Mouse (Mus musculus) erythroblast, embryonic 14.5 days (primary cell): ENCODE results near the gene Klf12. TPM values are rescaled to one million over a fixed set of nuclear protein-coding genes. Genes with fewer than 3 reads are reported as not detected.

ENCODE experiments used
- H3K27me3 ChIP-seq: 2 replicates; pipeline ENCODE4 v1.6.1; 2012; ENCODE audit warnings: inconsistent platforms; ENCODE audit not compliant: control insufficient read depth
- H3K36me3 ChIP-seq: 2 replicates; pipeline ENCODE4 v1.6.1; 2012; ENCODE audit warnings: mild to moderate bottlenecking, inconsistent platforms; ENCODE audit not compliant: control insufficient read depth
- H3K4me1 ChIP-seq: 2 replicates; pipeline ENCODE4 v1.6.1; 2012; ENCODE audit warnings: inconsistent platforms; ENCODE audit not compliant: control insufficient read depth
- H3K4me3 ChIP-seq: replicated peaks from 2 replicates; pipeline ENCODE3; 2012; ENCODE audit warnings: moderate library complexity, mild to moderate bottlenecking, inconsistent platforms
- H3K9me3 ChIP-seq: 2 replicates; pipeline ENCODE4 v1.6.1; 2012; ENCODE audit warnings: low read length, inconsistent platforms, mixed read lengths; ENCODE audit not compliant: control insufficient read depth
- GATA1 ChIP-seq: IDR thresholded peaks from 2 replicates; pipeline ENCODE4 v1.6.1; 2012; ENCODE audit warnings: low read length, inconsistent platforms, mixed read lengths
- TAL1 ChIP-seq: IDR thresholded peaks from 3 replicates; pipeline ENCODE4 v1.6.1; 2012; ENCODE audit warnings: low read length, inconsistent platforms, mixed read lengths
- polyA plus RNA-seq: library from polyadenylated mRNA; stranded (reverse); fragments of >175 nt; gene quantifications from 2 replicates; pipeline ENCODE4 v1.2.3, GENCODE M21; 2012

The Klf12 gene
- polyA plus RNA-seq, 1 experiment = not detected

- H3K27me3 ChIP-seq = no peaks in the 10 kb centered on the region
- H3K9me3 ChIP-seq = no peaks in the 10 kb centered on the region
- H3K4me1 ChIP-seq = no peaks in the 10 kb centered on the region
- no peak for TF ChIP-seq TAL1
- no peak for TF ChIP-seq GATA1
- no peaks in the 10 kb centered on the region; the same call in 1 of the 2 replicates for H3K36me3 ChIP-seq
- no peak overlapping the region for H3K4me3 ChIP-seq
Measured at GRCm38 (mm10) chr14:99900902-99901301, 383.6 kb downstream of the Klf12 start.

DNA sequence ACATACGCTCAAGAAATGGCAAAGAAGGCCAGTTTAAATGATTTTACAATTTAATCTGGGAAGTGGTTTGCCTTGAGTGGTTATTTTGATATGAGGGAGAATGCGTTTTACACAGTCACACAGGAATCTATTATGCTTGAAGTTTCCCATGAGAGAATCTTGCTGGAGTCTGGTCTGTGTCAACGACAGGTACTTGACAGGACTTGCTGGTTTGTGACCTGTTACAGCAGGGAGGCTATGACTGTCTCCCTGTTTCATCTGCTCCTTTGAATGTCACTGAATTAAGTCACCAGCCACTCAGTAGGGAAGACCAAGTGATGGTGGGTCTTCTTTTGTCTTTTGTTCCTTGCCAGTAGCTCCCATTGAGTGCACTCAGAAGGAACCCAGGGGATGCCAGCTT, 385.6 kb downstream of the Klf12 start:
- TF ChIP-seq GATA1 (no peak), TAL1 (no peak)
- Histone ChIP-seq H3K9me3 (no peaks in the 10 kb centered on the region), H3K4me1 (no peaks in the 10 kb centered on the region), H3K27me3 (no peaks in the 10 kb centered on the region), H3K36me3 (no peaks in the 10 kb centered on the region; the same call in 1 of the 2 replicates), H3K4me3 (no peak overlapping the region)

DNA sequence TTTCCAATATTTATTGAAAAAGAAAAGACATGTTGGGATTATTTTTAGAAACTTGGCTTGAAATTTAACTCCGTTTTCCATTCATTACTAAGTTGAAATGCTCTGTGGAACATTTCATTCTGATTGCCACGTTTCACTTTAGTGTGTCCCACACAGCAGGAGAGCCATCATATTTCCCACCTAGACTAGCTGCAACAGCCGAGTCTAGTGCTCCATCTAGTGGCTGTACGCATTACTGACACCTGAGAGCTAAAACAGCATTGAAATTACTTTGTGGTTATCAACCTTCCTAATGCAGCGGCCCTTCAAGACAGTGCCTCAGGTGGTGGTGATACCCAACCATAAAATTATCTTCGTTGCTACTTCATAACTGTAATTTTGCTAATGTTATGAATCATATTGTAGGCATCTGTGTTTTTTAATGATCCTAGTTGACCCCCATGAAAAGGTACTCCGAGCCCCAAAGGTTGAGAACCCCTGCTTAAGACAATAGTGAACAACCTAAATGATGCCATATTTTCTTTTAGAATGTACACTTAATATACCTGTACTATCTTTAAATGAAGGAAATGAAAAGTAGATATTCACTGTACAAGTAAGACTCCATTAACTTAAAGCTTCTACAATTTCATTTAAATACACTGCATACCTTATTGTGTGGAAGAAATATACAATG, 389.6 kb downstream of the Klf12 start:
- no peaks in the 10 kb centered on the region; the same call in 1 of the 2 replicates for H3K36me3 ChIP-seq
- no peak overlapping the region for H3K4me3 ChIP-seq
- no peaks in the 10 kb centered on the region for H3K27me3 ChIP-seq
- H3K4me1 ChIP-seq = no peaks in the 10 kb centered on the region
- no peaks in the 10 kb centered on the region for H3K9me3 ChIP-seq
- TF ChIP-seq TAL1 = no peak
- no peak for TF ChIP-seq GATA1

DNA sequence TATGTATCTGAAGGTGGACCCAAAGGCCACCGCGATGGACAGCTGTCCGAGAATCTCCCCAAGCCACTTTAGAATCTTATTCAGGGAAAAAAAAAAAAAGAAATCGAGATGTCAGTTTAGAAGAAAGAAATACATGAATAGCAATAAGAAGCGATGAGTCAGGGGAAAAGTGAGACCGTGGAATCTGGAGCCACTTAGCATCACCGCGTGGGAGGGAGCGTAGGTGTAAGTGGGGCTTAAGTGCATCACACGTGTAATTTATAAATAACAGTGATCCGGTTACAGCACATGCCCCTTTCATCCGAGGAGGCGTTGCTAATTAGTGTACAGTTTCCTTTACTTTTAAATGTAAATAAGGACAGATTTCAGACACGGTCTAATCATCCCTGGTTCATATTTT, 390.4 kb downstream of the Klf12 start:
- Histone ChIP-seq H3K27me3 (no peaks in the 10 kb centered on the region), H3K4me1 (no peaks in the 10 kb centered on the region), H3K36me3 (no peaks in the 10 kb centered on the region; the same call in 1 of the 2 replicates), H3K4me3 (no peak overlapping the region), H3K9me3 (no peaks in the 10 kb centered on the region)
- TF ChIP-seq GATA1 (no peak), TAL1 (no peak)

GRCm38 (mm10) chr14:99886503-99886902, 398.0 kb downstream of the Klf12 start:
- no peaks in the 10 kb centered on the region for H3K27me3 ChIP-seq
- H3K9me3 ChIP-seq = no peaks in the 10 kb centered on the region
- H3K4me3 ChIP-seq = no peak overlapping the region
- TF ChIP-seq GATA1 (no peak), TAL1 (no peak)
- no peaks in the 10 kb centered on the region for H3K4me1 ChIP-seq
- no peaks in the 10 kb centered on the region for H3K36me3 ChIP-seq

GRCm38 (mm10) chr14:99885562-99885961, 398.9 kb downstream of the Klf12 start:
- TF ChIP-seq GATA1 = no peak
- TF ChIP-seq TAL1 = no peak
- H3K4me3 ChIP-seq = no peak overlapping the region
- no peaks in the 10 kb centered on the region for H3K9me3 ChIP-seq
- no peaks in the 10 kb centered on the region for H3K36me3 ChIP-seq
- no peaks in the 10 kb centered on the region for H3K27me3 ChIP-seq
- no peaks in the 10 kb centered on the region for H3K4me1 ChIP-seq

GRCm38 (mm10) chr14:99885128-99885527, 399.4 kb downstream of the Klf12 start:
- H3K27me3 ChIP-seq = no peaks in the 10 kb centered on the region
- H3K4me1 ChIP-seq = no peaks in the 10 kb centered on the region
- H3K4me3 ChIP-seq = no peak overlapping the region
- H3K36me3 ChIP-seq = no peaks in the 10 kb centered on the region
- no peaks in the 10 kb centered on the region for H3K9me3 ChIP-seq
- TF ChIP-seq TAL1 = no peak
- TF ChIP-seq GATA1 = no peak

- H3K4me3 ChIP-seq = no peak overlapping the region
- peaks cover 5% of the 10 kb centered on the region for H3K9me3 ChIP-seq
- no peaks in the 10 kb centered on the region for H3K4me1 ChIP-seq
- no peaks in the 10 kb centered on the region; the same call in 1 of the 2 replicates for H3K36me3 ChIP-seq
- no peaks in the 10 kb centered on the region for H3K27me3 ChIP-seq
- TF ChIP-seq TAL1 = no peak
- TF ChIP-seq GATA1 = no peak
Measured at GRCm38 (mm10) chr14:99876791-99877578, 407.5 kb downstream of the Klf12 start.

GRCm38 (mm10) chr14:99873725-99874124, 410.8 kb downstream of the Klf12 start:
- H3K27me3 ChIP-seq = no peaks in the 10 kb centered on the region
- H3K9me3 ChIP-seq = peaks cover 5% of the 10 kb centered on the region
- TF ChIP-seq TAL1 (no peak), GATA1 (no peak)
- no peaks in the 10 kb centered on the region; the same call in 1 of the 2 replicates for H3K36me3 ChIP-seq
- H3K4me3 ChIP-seq = no peak overlapping the region
- H3K4me1 ChIP-seq = no peaks in the 10 kb centered on the region
